Mouse (Mus musculus) CD4-positive, CD25-positive, alpha-beta regulatory T cell, adult 9 weeks (primary cell): ENCODE measurements around the gene 4933411K16Rik. TPM values are rescaled to one million over a fixed set of nuclear protein-coding genes. Genes with fewer than 3 reads are reported as not detected.

Source experiments
- polyA plus RNA-seq: library from polyadenylated mRNA; unstranded; fragments of 100-300 nt; shearing (Covaris generic); gene quantifications from one replicate; pipeline ENCODE4 v1.2.1, GENCODE M21; 2017

Gene 4933411K16Rik
- not detected for polyA plus RNA-seq

DNA sequence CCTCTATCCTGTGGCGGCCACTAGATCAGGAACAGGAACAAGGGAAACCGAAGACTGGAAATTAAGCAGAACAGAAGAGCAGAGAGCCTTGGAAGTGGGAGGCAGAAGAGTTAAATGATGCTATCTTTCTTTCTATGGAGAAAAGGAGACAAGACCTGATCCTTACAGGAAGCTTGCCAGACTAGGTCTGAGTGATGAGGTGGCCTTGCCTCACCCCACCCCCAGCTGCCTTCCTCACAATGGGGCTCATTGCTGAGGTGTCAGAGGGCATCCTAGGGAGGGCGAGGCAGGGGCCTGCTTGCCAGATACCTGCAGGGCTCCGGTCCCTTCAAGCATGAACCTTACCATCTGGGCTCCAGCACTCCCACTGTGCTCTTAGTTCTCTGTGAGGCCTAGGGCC, at the start of gene 4933411K16Rik:
4933411K16Rik (plus strand) TSS at position 301 of the 400 bp plus-strand sequence.

GRCm38 (mm10) chr19:42035456-42036248, 16.4 kb upstream of the 4933411K16Rik start, which contains the start of gene Ankrd2:
Ankrd2 (plus strand) TSS chr19:42036000.

GRCm38 (mm10) chr19:42045269-42046102, 6.6 kb upstream of the 4933411K16Rik start, which contains the start of gene Hoga1:
Hoga1 (plus strand) TSS chr19:42045610.

DNA sequence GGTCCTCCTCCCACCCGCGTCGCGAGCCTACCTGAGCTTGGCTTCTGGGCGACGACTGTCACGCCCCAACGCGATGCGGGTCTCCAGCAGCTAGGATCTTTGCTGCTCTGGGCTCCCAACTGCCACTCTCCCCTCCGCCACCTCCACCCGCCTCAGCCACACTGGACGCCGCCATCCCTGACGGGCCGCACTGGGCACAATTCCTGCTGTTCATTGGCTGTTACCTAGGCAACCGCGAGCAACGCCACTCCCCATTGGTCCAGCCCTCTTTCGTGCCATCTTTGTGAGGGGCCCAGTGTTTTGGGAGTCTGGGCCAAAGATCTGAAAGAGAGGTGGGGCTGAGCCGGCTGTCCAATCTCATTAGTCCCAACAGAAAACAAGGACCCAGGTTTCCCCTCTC, 34.1 kb downstream of the 4933411K16Rik start, which contains the start of gene Morn4:
Morn4 (minus strand) TSS at position 192 of the 400 bp plus-strand sequence.

DNA sequence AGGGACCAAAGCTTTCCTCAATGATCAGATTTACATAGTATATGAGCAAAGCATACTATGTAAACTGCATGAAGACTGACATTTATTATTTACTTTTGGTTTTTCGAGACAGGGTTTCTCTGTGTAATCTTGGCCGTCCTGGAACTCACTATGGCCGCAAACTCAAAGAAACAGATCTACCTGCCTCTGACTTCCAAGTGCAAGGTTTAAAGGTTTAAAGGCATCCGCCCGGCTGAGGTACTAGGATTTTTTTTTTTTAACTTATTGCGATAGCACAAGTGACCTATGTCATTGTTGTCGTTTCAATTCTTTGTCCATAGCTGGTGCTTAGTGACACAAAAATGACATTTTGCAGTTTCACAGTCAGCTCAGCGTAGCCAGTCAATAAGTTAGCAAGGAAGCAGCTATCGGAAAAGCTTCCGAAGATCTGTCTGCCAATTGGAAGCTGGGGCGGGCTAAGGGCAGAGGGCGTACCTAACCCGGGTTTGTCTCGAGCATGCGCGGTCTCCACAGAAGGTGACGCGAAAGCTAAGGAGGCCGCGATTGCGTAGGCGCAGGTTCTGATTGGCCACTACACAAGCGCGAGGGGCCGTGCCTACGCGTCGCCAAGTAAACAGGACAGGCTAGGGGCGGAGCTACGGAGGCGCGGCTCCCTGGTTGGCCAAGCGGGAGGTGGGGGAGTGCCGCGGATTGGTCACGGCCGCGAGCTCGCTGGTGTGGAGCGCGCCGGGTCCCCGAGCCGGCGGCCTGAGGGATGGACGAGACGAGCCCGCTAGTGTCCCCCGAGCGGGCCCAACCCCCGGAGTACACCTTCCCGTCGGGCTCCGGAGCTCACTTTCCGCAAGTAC, 37.9 kb downstream of the 4933411K16Rik start, which contains the start of gene Pi4k2a:
Pi4k2a (plus strand) TSS at position 723 of the 848 bp plus-strand sequence.

Other genes with a start within 250 kb of the 4933411K16Rik start
- 2.8 TPM for gene Frat1, start 222.3 kb upstream of the 4933411K16Rik start, polyA plus RNA-seq
- 0.55 TPM for gene Frat2, start 204.1 kb upstream of the 4933411K16Rik start, polyA plus RNA-seq
- gene Rrp12, start 156.1 kb upstream of the 4933411K16Rik start, polyA plus RNA-seq: 24.3 TPM
- gene Pgam1, start 140.3 kb upstream of the 4933411K16Rik start, polyA plus RNA-seq: 140 TPM
- 102 TPM for gene Exosc1, start 118.8 kb upstream of the 4933411K16Rik start, polyA plus RNA-seq
- gene Zdhhc16, start 118.8 kb upstream of the 4933411K16Rik start, polyA plus RNA-seq: 74.9 TPM
- 94.0 TPM for gene Mms19, start 71.1 kb upstream of the 4933411K16Rik start, polyA plus RNA-seq
- 4.8 TPM for gene Ubtd1, start 70.5 kb upstream of the 4933411K16Rik start, polyA plus RNA-seq
- gene Ankrd2, start 16.2 kb upstream of the 4933411K16Rik start, polyA plus RNA-seq: not detected
- gene Hoga1, start 6.6 kb upstream of the 4933411K16Rik start, polyA plus RNA-seq: not detected
- gene Morn4, start 34.1 kb downstream of the 4933411K16Rik start, polyA plus RNA-seq: 0.76 TPM
- 3.6 TPM for gene Pi4k2a, start 38.2 kb downstream of the 4933411K16Rik start, polyA plus RNA-seq
- gene Avpi1, start 76.8 kb downstream of the 4933411K16Rik start, polyA plus RNA-seq: 6.5 TPM
- gene Marveld1, start 95.2 kb downstream of the 4933411K16Rik start, polyA plus RNA-seq: 3.0 TPM
- 72.8 TPM for gene Zfyve27, start 111.7 kb downstream of the 4933411K16Rik start, polyA plus RNA-seq
- gene Sfrp5, start 150.0 kb downstream of the 4933411K16Rik start, polyA plus RNA-seq: not detected
- gene Golga7b, start 195.3 kb downstream of the 4933411K16Rik start, polyA plus RNA-seq: not detected